Mouse (Mus musculus): ENCODE measurements around the gene Nbeal2. TPM values are rescaled to one million over a fixed set of nuclear protein-coding genes. Genes with fewer than 3 reads are reported as not detected.

The Nbeal2 gene
- total RNA-seq, 2 experiments from 2014 or later, result 3.7 to 9.1 TPM

GRCm38 (mm10) chr9:110680736-110681507 lies 27.0 kb upstream of the Nbeal2 start:
- ATAC-seq (replicated peaks; ENCODE audit: low FRiP score, low TSS enrichment, poor library complexity, severe bottlenecking), result no peak

- ATAC-seq (replicated peaks; ENCODE audit: low FRiP score, low TSS enrichment, poor library complexity, severe bottlenecking), result no peak
Observed at GRCm38 (mm10) chr9:110678886-110679285, 24.9 kb upstream of the Nbeal2 start.

GRCm38 (mm10) chr9:110676492-110676911 lies 22.5 kb upstream of the Nbeal2 start:
- ATAC-seq (replicated peaks; ENCODE audit: low FRiP score, low TSS enrichment, poor library complexity, severe bottlenecking), result peak; percentile 70

- no peak for ATAC-seq (replicated peaks; ENCODE audit: low FRiP score, low TSS enrichment, poor library complexity, severe bottlenecking)
Observed at GRCm38 (mm10) chr9:110673107-110673752, 19.3 kb upstream of the Nbeal2 start.

GRCm38 (mm10) chr9:110672462-110673106 lies 18.6 kb upstream of the Nbeal2 start:
- ATAC-seq (replicated peaks; ENCODE audit: low FRiP score, low TSS enrichment, poor library complexity, severe bottlenecking), result peak; percentile 54

GRCm38 (mm10) chr9:110669785-110670184 lies 15.8 kb upstream of the Nbeal2 start:
- ATAC-seq (replicated peaks; ENCODE audit: low FRiP score, low TSS enrichment, poor library complexity, severe bottlenecking), result peak; percentile 35

- ATAC-seq (replicated peaks; ENCODE audit: low FRiP score, low TSS enrichment, poor library complexity, severe bottlenecking), result peak; percentile 87
Observed at GRCm38 (mm10) chr9:110668601-110669293, 14.8 kb upstream of the Nbeal2 start.

GRCm38 (mm10) chr9:110667219-110667836 lies 13.4 kb upstream of the Nbeal2 start:
- no peak for ATAC-seq (replicated peaks; ENCODE audit: low FRiP score, low TSS enrichment, poor library complexity, severe bottlenecking)

- ATAC-seq (replicated peaks; ENCODE audit: low FRiP score, low TSS enrichment, poor library complexity, severe bottlenecking), result no peak
Observed at GRCm38 (mm10) chr9:110666374-110666773, 12.4 kb upstream of the Nbeal2 start.

GRCm38 (mm10) chr9:110665912-110666311 lies 12.0 kb upstream of the Nbeal2 start:
- peak; percentile 74 for ATAC-seq (replicated peaks; ENCODE audit: low FRiP score, low TSS enrichment, poor library complexity, severe bottlenecking)

- ATAC-seq (replicated peaks; ENCODE audit: low FRiP score, low TSS enrichment, poor library complexity, severe bottlenecking), result no peak
Observed at GRCm38 (mm10) chr9:110662844-110663243, 8.9 kb upstream of the Nbeal2 start.

GRCm38 (mm10) chr9:110660856-110661612 lies 7.1 kb upstream of the Nbeal2 start:
- no peak for ATAC-seq (replicated peaks; ENCODE audit: low FRiP score, low TSS enrichment, poor library complexity, severe bottlenecking)

GRCm38 (mm10) chr9:110660208-110660607 lies 6.2 kb upstream of the Nbeal2 start:
- ATAC-seq (replicated peaks; ENCODE audit: low FRiP score, low TSS enrichment, poor library complexity, severe bottlenecking), result no peak

- ATAC-seq (replicated peaks; ENCODE audit: low FRiP score, low TSS enrichment, poor library complexity, severe bottlenecking), result no peak
Observed at GRCm38 (mm10) chr9:110659521-110659920, 5.6 kb upstream of the Nbeal2 start.

- no peak for ATAC-seq (replicated peaks; ENCODE audit: low FRiP score, low TSS enrichment, poor library complexity, severe bottlenecking)
Observed at GRCm38 (mm10) chr9:110657474-110658078, 3.6 kb upstream of the Nbeal2 start.

- ATAC-seq (replicated peaks; ENCODE audit: low FRiP score, low TSS enrichment, poor library complexity, severe bottlenecking), result peak; percentile 81
Observed at GRCm38 (mm10) chr9:110656249-110657221, 2.6 kb upstream of the Nbeal2 start, which contains the start of gene Ccdc12. Ccdc12 (plus strand) TSS chr9:110656503.

- no peak for ATAC-seq (replicated peaks; ENCODE audit: low FRiP score, low TSS enrichment, poor library complexity, severe bottlenecking)
Observed at GRCm38 (mm10) chr9:110655651-110656007, 1.7 kb upstream of the Nbeal2 start.
